Mouse (Mus musculus) heart, embryonic 16.5 days (tissue): ENCODE measurements at regions not wholly inside any gene's neighbourhood (a gene's known extent, or its start where the extent isn't known, plus 50 kb on each side); places are given as distances from the start of the nearest gene placed in this dataset.

Experiments used
- ATAC-seq: fragments of 200-750 bp; cut with Nextera tagmentation; replicated peaks from 2 replicates; pipeline ENCODE4 v1.8.0; 2017; ENCODE audit warnings: moderate number of reproducible peaks; ENCODE audit not compliant: insufficient read depth, low FRiP score; ENCODE audit errors: extremely low read depth
- H3K27ac ChIP-seq: fragments of 300-500 bp; sonication (generic); 2 replicates; pipeline ENCODE4 v1.5.1; 2014; ENCODE audit warnings: mild to moderate bottlenecking, low read length, control low read depth, moderate library complexity
- H3K27me3 ChIP-seq: fragments of 300-500 bp; sonication (generic); 2 replicates; pipeline ENCODE4 v1.6.1; 2014; ENCODE audit warnings: low read length, mixed read lengths; ENCODE audit not compliant: control insufficient read depth, insufficient read depth
- H3K36me3 ChIP-seq: fragments of 300-500 bp; sonication (generic); 2 replicates; pipeline ENCODE4 v1.6.1; 2014; ENCODE audit not compliant: control insufficient read depth, insufficient read depth
- H3K4me1 ChIP-seq: fragments of 300-500 bp; sonication (generic); 2 replicates; pipeline ENCODE4 v1.6.1; 2014; ENCODE audit warnings: low read length, mixed read lengths; ENCODE audit not compliant: control insufficient read depth, insufficient read depth
- H3K4me2 ChIP-seq: fragments of 300-500 bp; sonication (generic); 2 replicates; pipeline ENCODE4 v1.6.1; 2014; ENCODE audit warnings: low read depth, mild to moderate bottlenecking, control low read depth, low read length
- H3K4me3 ChIP-seq: fragments of 300-500 bp; sonication (generic); 2 replicates; pipeline ENCODE4 v1.5.1; 2014; ENCODE audit warnings: mild to moderate bottlenecking, control low read depth, low read length
- H3K9ac ChIP-seq: fragments of 300-500 bp; sonication (generic); 2 replicates; pipeline ENCODE4 v1.6.1; 2014; ENCODE audit warnings: low read length, control low read depth
- H3K9me3 ChIP-seq: fragments of 300-500 bp; sonication (generic); replicated peaks from 2 replicates; pipeline ENCODE4 v1.6.1; 2016; ENCODE audit warnings: low read length; ENCODE audit not compliant: control insufficient read depth
- WGBS: fragments of 180-500 bp; shearing (Covaris S2); extraction: QIAGEN DNeasy Blood & Tissue Kit; methylation state at CpG from one replicate; pipeline ENCODE4 v1.1.7; 2014; 5-methylcytosine and 5-hydroxymethylcytosine counted together

GRCm38 (mm10) chr9:47076946-47077345 is 78.4 kb downstream of the Gm4791 start:
- Histone ChIP-seq H3K4me1 (0 out of 2 replicates have a peak, but pooled peaks cover 2% of the 10 kb centered on the region), H3K4me2 (no peak overlapping the region), H3K27ac (no peak overlapping the region), H3K4me3 (no peak overlapping the region), H3K9me3 (no peaks in the 10 kb centered on the region), H3K9ac (no peak overlapping the region), H3K36me3 (no peaks in the 10 kb centered on the region), H3K27me3 (no peaks in the 10 kb centered on the region)
- no peak for ATAC-seq
- 26% methylated on average over 6 of the region's 6 CpGs for WGBS

- Histone ChIP-seq H3K27ac (no peak overlapping the region), H3K9ac (no peak overlapping the region), H3K9me3 (no peaks in the 10 kb centered on the region), H3K27me3 (no peaks in the 10 kb centered on the region), H3K4me2 (no peak overlapping the region), H3K4me1 (0 out of 2 replicates have a peak, but pooled peaks cover 2% of the 10 kb centered on the region), H3K4me3 (no peak overlapping the region), H3K36me3 (no peaks in the 10 kb centered on the region)
- no peak for ATAC-seq
- WGBS = 30% methylated on average over 2 of the region's 2 CpGs
Measured at GRCm38 (mm10) chr9:47077416-47077815, 78.9 kb downstream of the Gm4791 start.

GRCm38 (mm10) chr9:47077945-47078344 is 79.4 kb downstream of the Gm4791 start:
- Histone ChIP-seq H3K9ac (no peak overlapping the region), H3K9me3 (no peaks in the 10 kb centered on the region), H3K4me2 (no peak overlapping the region), H3K4me3 (no peak overlapping the region), H3K27me3 (no peaks in the 10 kb centered on the region), H3K36me3 (no peaks in the 10 kb centered on the region), H3K4me1 (0 out of 2 replicates have a peak, but pooled peaks cover 2% of the 10 kb centered on the region), H3K27ac (no peak overlapping the region)
- WGBS = 87% methylated on average over 3 of the region's 3 CpGs
- ATAC-seq = no peak

GRCm38 (mm10) chr9:47081407-47081806 is 82.9 kb downstream of the Gm4791 start:
- ATAC-seq = no peak
- H3K36me3 ChIP-seq = no peaks in the 10 kb centered on the region
- H3K4me3 ChIP-seq = no peak overlapping the region
- H3K27me3 ChIP-seq = no peaks in the 10 kb centered on the region
- 0 out of 2 replicates have a peak, but pooled peaks cover 2% of the 10 kb centered on the region for H3K4me1 ChIP-seq
- no peaks in the 10 kb centered on the region for H3K9me3 ChIP-seq
- H3K27ac ChIP-seq = no peak overlapping the region
- H3K9ac ChIP-seq = no peak overlapping the region
- no peak overlapping the region for H3K4me2 ChIP-seq
- 91% methylated on average over 6 of the region's 6 CpGs for WGBS

GRCm38 (mm10) chr9:47091796-47092195 is 93.3 kb downstream of the Gm4791 start:
- Histone ChIP-seq H3K9me3 (no peaks in the 10 kb centered on the region), H3K4me1 (no peaks in the 10 kb centered on the region), H3K36me3 (no peaks in the 10 kb centered on the region), H3K4me3 (no peak overlapping the region), H3K27ac (no peak overlapping the region), H3K9ac (no peak overlapping the region), H3K4me2 (no peak overlapping the region), H3K27me3 (no peaks in the 10 kb centered on the region)
- WGBS = 79% methylated on average over 10 of the region's 10 CpGs
- no peak for ATAC-seq

GRCm38 (mm10) chr9:47095656-47096055 is 97.1 kb downstream of the Gm4791 start:
- ATAC-seq = no peak
- Histone ChIP-seq H3K4me1 (no peaks in the 10 kb centered on the region), H3K9me3 (no peaks in the 10 kb centered on the region), H3K9ac (no peak overlapping the region), H3K27ac (no peak overlapping the region), H3K4me2 (no peak overlapping the region), H3K27me3 (no peaks in the 10 kb centered on the region), H3K4me3 (no peak overlapping the region), H3K36me3 (no peaks in the 10 kb centered on the region)
- WGBS = 88% methylated on average over 4 of the region's 4 CpGs

GRCm38 (mm10) chr9:47103316-47103715 is 104.8 kb downstream of the Gm4791 start:
- Histone ChIP-seq H3K36me3 (no peaks in the 10 kb centered on the region), H3K9me3 (no peaks in the 10 kb centered on the region), H3K9ac (no peak overlapping the region), H3K4me3 (no peak overlapping the region), H3K27me3 (no peaks in the 10 kb centered on the region; the same call in none of the 2 replicates), H3K4me2 (no peak overlapping the region), H3K4me1 (no peaks in the 10 kb centered on the region), H3K27ac (no peak overlapping the region)
- WGBS = 73% methylated on average over 3 of the region's 3 CpGs
- no peak for ATAC-seq

GRCm38 (mm10) chr9:47103966-47104365 is 105.4 kb downstream of the Gm4791 start:
- H3K27ac ChIP-seq = no peak overlapping the region
- H3K4me1 ChIP-seq = no peaks in the 10 kb centered on the region
- 77% methylated on average over 5 of the region's 5 CpGs for WGBS
- H3K36me3 ChIP-seq = no peaks in the 10 kb centered on the region
- H3K27me3 ChIP-seq = no peaks in the 10 kb centered on the region; the same call in none of the 2 replicates
- no peak overlapping the region for H3K4me3 ChIP-seq
- H3K4me2 ChIP-seq = no peak overlapping the region
- no peak for ATAC-seq
- no peak overlapping the region for H3K9ac ChIP-seq
- H3K9me3 ChIP-seq = no peaks in the 10 kb centered on the region

GRCm38 (mm10) chr9:47108096-47108495 is 109.6 kb downstream of the Gm4791 start:
- H3K36me3 ChIP-seq = no peaks in the 10 kb centered on the region
- ATAC-seq = no peak
- no peak overlapping the region for H3K9ac ChIP-seq
- WGBS = 18% methylated on average over 5 of the region's 5 CpGs
- no peak overlapping the region for H3K4me2 ChIP-seq
- H3K27me3 ChIP-seq = no peaks in the 10 kb centered on the region; the same call in 1 of the 2 replicates
- H3K27ac ChIP-seq = no peak overlapping the region
- H3K9me3 ChIP-seq = no peaks in the 10 kb centered on the region
- H3K4me1 ChIP-seq = no peaks in the 10 kb centered on the region
- no peak overlapping the region for H3K4me3 ChIP-seq
